Mouse (Mus musculus): ENCODE results near the gene Ascc2.

- no peak for TF ChIP-seq CTCF (IDR thresholded peaks at IDR 0.05; ENCODE audit: extremely low read depth, insufficient read depth, low read length)
- TF ChIP-seq POLR2A (IDR thresholded peaks at IDR 0.05; ENCODE audit: extremely low read depth, insufficient read depth, low read length) = no peak
Measured at GRCm38 (mm10) chr11:4605414-4605813, 32.1 kb upstream of the Ascc2 start.
